Mouse (Mus musculus) olfactory bulb, adult 2 months (tissue): ENCODE data around the gene Hoxa5. TPM values are rescaled to one million over a fixed set of nuclear protein-coding genes. Genes with fewer than 3 reads are reported as not detected.

Experiments used
- H3K27ac ChIP-seq: fragments of 200-500 bp; 2 replicates; pipeline ENCODE4 v1.5.1; 2012; ENCODE audit warnings: low read depth, low read length; ENCODE audit not compliant: insufficient read depth
- H3K4me1 ChIP-seq: fragments of 200-500 bp; 2 replicates; pipeline ENCODE4 v1.6.1; 2012; ENCODE audit warnings: low read length; ENCODE audit not compliant: control insufficient read depth, insufficient read depth
- H3K4me3 ChIP-seq: fragments of 200-500 bp; 2 replicates; pipeline ENCODE4 v1.5.1; 2012; ENCODE audit warnings: mild to moderate bottlenecking, low read depth, low read length, moderate library complexity; ENCODE audit not compliant: insufficient read depth
- CTCF ChIP-seq: fragments of 200-500 bp; IDR thresholded peaks from 2 replicates; pipeline ENCODE4 v1.5.1; 2012; ENCODE audit warnings: low read depth, mild to moderate bottlenecking, low read length, moderate library complexity; ENCODE audit not compliant: insufficient read depth
- POLR2A ChIP-seq: fragments of 200-500 bp; IDR thresholded peaks from 2 replicates; pipeline ENCODE4 v1.6.1; 2012; ENCODE audit warnings: mild to moderate bottlenecking, low read depth, low read length, moderate library complexity; ENCODE audit not compliant: insufficient read depth
- WGBS: fragments of 180-500 bp; shearing (Covaris S2); methylation state at CpG from one replicate; pipeline ENCODE4 v1.1.7; 2018; 5-methylcytosine and 5-hydroxymethylcytosine counted together
- polyA plus RNA-seq: library from polyadenylated mRNA; stranded (reverse); fragments of >200 nt; gene quantifications from 2 replicates; pipeline ENCODE4 v1.2.4, GENCODE M21; 2012; ENCODE audit warnings: low replicate concordance; ENCODE audit not compliant: missing spikeins, insufficient read depth, insufficient read length

Gene Hoxa5
- polyA plus RNA-seq, 1 experiment = not detected

DNA sequence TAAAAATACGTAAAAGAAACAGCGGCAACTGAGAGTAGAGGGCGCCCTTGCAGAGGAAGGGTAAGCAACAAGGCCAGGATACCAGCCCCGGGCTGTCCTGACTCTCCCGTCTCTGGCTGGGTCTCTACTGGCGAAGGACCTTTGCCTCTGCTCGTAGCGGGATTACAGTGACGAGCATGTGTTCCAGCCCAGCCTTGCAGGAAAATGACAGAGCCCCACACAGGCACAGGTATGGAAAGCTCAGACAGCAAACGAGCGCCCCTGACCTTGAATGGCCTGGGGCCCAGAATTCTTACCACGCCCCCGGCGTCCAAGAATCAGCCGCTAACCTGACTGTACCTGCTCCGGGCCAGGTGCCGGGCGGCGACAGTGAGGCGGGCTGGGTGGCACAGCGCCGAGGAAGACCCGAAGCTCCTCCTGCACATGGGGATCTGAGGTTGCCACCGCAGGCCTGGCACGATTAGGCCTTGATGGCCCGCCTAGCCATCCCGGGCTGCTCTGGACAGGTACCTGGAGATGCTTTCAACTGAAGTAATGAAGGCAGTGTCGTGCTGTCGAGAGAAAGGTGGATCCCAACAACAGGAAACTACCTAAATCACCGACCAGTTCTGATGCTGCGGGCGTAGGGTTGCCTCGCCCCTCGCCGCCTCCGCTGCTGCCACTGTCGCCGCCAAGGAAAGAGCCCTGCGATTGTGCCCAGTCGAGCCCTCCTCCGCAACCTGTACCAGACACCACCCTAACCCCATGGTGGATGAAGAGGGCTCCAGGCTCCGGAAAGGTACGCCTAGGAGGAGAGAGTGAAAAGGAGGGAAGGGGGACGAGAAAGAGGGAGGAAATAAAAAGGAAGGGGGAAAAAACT is 25.4 kb upstream of the Hoxa5 start:
- H3K27ac ChIP-seq = no peak overlapping the region
- H3K4me1 ChIP-seq = no peaks in the 10 kb centered on the region
- TF ChIP-seq CTCF = no peak
- TF ChIP-seq POLR2A = no peak
- H3K4me3 ChIP-seq = no peak overlapping the region
- WGBS = 3% methylated on average over 44 of the region's 44 CpGs

DNA sequence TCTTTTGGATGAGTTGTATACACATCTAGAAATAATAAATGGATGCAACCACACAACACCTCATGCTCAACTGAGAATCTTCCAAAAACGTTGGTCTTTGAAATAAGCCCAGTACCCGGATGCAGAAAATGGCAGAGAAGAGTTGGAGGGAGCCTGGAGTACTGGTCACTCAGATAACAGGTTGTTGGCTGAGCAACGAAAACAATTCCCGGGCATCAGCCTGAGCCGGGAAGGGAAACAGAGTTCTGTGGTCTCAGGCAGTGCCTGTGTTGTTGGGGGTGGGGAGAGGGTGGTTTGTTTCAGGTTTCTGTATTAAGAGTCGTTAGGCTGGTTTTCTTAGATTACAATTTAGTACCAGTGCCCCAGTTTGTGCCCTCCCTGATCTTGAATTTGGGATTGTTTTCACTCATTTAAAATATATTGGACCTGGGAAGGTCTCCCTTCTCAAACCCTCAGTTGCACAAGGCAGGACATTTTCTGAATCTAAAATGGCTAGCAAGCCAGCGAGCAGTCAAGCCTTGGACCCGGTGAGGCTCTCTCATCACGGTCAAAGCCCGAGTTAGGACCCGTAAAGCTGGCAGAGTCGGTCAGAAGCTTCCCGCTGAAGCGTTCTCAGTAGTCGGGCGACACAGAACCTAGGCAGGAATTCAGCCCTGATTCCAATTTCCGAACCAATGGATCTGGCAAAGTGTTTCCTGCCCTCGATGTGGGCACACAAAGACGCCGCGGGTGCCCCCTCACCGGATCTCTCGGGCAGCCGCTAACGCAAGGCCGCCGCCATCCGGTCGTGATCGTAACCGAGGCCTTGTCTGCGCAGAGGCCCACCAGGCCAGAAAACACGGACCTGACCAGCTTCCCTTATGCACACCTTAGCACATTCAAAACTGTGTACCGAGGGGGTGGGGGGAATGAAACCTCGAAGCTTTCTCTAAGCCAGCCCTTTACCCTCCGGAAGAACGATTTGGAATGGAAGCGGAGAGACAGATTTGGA is 24.4 kb upstream of the Hoxa5 start:
- TF ChIP-seq POLR2A (no peak), CTCF (no peak)
- Histone ChIP-seq H3K27ac (no peak overlapping the region), H3K4me1 (no peaks in the 10 kb centered on the region), H3K4me3 (no peak overlapping the region)
- WGBS = 3% methylated on average over 38 of the region's 38 CpGs

DNA sequence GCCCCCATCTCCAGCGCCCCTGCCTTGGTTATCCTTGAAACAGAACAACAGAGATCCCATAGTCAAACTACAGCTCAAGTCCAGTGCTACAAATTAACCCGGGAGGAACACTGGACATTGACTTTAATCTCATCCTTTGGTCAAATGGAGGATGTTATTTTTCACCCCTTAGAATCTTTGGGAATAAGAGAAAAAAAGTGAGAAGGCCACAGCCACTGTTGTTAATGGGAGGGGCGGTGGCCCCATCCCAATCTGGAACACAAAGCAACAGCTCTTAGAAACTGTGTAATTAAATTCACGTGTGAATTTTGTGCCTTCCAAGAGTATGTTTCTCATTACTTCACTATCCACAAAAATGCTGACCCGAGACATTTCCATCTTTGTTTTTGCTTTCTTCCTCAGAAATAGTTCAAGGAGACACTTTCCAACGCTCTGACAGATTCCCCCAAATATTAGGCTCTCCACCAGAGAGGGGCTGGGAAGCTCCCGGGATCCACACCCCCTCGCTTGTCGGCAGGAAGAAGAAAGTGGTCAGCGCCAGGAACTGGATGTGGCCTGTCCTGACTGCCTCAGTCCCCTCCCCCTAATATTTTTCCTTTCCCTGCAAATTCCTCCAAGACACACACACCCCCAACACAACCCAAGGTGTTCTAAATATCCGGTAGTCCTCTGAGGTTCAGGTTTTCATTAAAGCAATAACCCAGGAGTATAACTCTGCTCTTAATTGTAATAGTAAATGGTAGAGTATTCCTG is 23.3 kb upstream of the Hoxa5 start:
- H3K4me1 ChIP-seq = no peaks in the 10 kb centered on the region
- no peak overlapping the region for H3K27ac ChIP-seq
- TF ChIP-seq POLR2A (no peak), CTCF (no peak)
- WGBS = 7% methylated on average over 11 of the region's 11 CpGs
- no peak overlapping the region for H3K4me3 ChIP-seq

DNA sequence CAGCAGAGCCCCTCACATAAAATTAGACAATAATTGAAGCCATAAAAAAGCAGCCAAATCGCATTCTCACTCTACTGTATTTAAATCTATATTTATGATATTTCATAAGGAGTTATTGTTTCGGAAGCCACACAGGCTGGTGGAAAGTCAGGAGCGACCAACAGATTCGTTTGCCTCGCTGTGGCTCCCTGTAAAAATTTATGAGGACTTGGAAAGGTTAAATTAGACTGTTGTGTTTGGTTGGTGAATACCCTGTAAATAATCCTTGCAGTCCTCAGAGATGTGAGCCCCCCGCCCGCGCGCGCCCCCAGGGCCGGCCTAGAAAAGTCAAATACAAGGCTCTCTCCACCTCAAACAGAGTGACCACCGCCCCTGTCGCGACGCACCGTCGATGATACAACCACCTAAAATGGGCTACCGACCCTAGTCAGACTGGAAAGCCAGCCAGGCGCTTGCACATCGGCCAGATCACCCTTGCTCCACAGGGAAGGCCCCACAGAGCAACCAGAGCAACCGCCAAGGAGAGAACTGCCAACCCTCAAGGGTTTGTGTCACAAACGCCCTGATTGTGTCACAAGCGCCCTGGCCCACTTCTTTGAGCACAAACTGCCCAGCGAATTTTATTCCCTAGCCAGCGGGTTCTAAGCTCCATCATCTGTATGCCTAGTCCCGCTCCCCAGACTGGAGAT is 22.3 kb upstream of the Hoxa5 start:
- TF ChIP-seq POLR2A (no peak), CTCF (no peak)
- WGBS = 4% methylated on average over 26 of the region's 26 CpGs
- peaks cover 1% of the 10 kb centered on the region; the same call in 1 of the 2 replicates for H3K4me1 ChIP-seq
- H3K27ac ChIP-seq = no peak overlapping the region
- no peak overlapping the region for H3K4me3 ChIP-seq

DNA sequence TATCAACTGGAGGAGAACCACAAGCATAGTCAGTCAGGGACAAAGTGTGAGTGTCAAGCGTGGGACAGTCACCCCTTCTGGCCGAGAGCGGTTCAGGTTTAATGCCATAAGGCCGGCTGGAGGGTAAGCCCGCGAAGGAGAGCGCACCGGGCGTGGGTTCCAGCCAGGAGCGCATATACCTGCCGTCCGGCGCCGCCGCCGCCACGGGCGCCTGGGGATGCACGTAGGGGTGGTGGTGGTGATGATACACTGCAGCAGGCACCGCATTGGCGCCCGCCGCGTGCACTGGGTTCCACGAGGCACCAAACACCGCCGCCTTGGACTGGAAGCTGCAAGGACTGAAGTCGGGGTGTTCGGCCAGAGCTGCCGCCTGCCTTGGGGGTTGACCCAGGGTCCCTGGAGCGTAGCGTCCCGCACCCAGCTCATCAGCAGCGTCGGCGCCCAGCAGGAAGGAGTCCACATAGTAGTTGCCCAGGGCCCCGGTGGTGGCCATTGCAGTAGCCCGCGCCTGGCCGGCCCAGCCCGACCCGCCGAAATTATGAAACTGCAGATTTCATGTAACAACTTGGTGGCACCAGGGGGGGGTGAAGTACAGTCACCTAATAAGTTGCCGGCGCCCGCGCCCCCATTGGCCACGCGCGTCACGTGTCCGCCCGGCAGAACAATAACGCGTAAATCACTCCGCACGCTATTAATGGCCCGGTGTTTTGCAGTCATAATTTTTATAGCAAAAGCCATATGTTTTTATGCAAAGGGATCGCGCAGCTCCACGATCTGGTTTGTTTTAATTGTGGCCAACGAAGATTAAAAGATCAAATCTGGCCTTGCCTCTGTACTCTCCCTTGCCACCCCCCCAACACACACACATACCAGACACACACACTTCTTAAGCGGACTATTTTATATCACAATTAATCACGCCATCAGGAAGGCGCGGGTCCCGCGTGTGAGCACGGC is 21.5 kb upstream of the Hoxa5 start:
- TF ChIP-seq POLR2A = no peak
- Histone ChIP-seq H3K4me1 (peaks cover 6% of the 10 kb centered on the region), H3K4me3 (no peak overlapping the region), H3K27ac (no peak overlapping the region)
- 3% methylated on average over 69 of the region's 69 CpGs for WGBS

DNA sequence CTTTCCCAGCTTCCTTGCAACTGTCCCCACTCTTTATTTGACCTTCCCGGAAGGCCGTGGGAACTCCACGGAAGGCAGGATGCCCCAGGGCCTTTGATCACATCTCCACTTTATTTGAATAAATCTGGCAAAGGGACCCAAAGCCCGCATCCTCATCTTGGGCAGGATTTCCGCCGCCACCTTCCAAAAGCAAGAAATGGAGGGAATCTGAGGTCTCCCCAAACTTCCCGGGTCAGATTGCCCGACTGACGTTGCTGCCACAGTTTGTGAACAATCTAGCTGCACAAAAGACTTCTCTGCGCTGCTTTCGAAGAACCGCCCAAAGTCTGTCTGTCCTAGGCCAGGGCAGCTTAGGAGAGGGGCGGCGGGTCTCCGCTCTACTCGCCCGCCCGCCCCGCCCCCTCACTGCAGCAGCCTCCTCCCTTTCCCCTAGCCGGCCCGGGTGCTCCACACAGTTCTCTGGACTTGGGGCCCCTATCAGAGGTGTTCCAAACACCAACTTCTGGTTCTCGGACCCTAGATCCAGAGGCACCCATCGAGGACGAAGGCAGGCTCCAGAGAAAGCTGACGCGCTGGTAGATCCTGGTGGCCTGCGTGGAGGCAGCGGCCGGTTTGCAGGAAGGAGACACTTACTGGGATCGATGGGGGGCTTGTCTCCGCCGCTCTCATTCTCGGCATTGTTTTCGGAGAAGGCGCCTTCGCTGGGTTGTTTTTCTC is 20.7 kb upstream of the Hoxa5 start:
- TF ChIP-seq POLR2A (no peak), CTCF (no peak)
- peaks cover 6% of the 10 kb centered on the region for H3K4me1 ChIP-seq
- H3K4me3 ChIP-seq = no peak overlapping the region
- no peak overlapping the region for H3K27ac ChIP-seq
- 2% methylated on average over 36 of the region's 36 CpGs for WGBS
